Mouse (Mus musculus): ENCODE results near the gene Col24a1. TPM values are rescaled to one million over a fixed set of nuclear protein-coding genes. Genes with fewer than 3 reads are reported as not detected.

The Col24a1 gene
- total RNA-seq, 1 experiment from 2014 or later: 0.37 TPM

DNA sequence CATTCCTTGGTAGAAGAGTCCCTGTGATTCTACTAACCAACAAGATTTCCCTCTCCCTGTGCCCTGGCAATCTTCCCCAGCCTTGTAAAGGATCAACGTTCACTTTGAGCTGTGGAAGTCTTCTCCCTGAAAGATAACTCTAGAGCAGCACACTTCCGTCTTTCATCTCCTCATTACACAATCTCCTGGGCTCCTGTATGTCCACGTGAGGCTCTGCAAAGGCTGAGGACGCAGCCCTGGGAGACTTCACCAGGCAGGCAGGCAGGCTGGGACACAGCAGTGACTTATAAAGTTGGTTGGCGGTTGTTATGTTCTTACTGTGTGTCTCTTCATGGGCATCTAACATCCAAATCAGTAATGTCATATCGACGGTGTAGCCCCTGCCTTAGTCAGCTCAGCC, 170.1 kb downstream of the Col24a1 start:
- no peak for DNase-seq

DNA sequence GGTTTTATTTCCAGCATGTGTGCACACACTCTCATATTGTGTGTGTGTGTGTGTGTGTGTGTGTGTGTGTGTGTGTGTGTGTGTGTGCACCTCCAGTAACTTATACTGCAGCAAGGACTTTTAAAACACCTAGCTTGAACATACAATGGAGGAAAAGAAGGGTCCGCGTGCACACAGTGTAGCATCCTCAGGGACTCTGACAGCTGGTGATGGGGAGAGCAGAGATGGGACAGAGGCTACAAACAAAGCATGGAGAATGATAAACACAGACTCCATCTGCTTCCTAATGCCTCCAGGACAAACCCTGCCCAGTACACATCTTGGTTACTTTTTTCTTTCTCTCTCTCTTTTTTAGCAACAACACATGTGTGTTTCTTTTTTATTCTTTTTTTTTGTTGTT, 171.5 kb downstream of the Col24a1 start:
- no peak for DNase-seq

DNA sequence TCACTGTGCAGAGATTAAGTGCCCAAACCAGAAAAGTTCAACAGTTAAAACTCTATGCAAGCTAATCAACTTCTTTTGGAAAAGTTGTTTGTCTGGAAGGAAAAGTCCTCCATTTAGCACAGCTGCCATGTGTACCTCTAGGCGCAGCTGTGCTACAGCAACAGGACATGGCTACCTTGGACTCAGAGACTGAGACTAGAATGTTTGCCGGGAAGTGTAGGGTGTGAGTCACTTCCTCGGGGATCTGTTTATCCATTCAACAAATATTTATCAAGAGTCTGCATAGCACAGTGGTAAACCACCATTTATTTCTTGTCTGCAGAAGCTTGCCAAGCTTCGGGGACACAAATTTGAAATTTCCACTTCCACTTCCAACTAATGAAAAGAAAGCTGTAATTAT, 178.8 kb downstream of the Col24a1 start:
- DNase-seq: no peak

DNA sequence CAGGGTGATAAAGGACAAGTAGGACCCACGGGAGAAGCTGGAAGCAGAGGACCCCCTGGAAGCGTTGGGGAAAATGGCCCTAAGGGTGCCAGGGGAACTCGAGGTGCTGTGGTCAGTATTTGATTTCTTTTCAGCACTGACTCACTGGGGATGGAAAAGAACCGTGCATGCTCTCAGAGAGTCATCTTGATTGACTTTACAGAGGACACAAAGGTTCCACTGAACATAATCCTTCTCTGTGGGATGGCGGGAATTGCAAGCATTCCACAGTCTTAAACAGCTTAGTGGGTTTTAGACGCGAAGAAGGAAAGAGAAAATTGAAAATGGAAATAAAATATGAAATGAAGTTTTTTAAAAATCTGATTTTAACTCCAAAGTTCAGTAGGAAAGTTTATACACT, 181.9 kb downstream of the Col24a1 start:
- DNase-seq: no peak

DNA sequence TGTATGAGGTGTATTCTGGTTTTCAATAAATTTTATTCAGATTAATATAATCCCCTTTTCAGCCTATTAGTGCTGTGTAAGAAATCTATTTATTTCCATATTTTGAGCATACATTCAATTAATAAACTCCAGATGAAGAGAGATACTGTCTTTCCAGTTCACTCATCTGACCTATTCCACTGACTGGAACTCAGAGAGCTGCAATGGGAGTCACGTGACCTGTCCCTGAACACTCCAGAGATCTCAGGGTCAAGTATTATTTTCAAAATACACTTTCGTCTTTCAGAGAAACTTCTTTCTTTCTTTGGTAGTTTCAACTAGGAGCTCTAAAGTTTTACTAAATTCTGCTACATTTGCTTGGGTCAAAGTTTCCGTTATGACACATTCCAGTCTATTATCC, 184.4 kb downstream of the Col24a1 start:
- DNase-seq: no peak

DNA sequence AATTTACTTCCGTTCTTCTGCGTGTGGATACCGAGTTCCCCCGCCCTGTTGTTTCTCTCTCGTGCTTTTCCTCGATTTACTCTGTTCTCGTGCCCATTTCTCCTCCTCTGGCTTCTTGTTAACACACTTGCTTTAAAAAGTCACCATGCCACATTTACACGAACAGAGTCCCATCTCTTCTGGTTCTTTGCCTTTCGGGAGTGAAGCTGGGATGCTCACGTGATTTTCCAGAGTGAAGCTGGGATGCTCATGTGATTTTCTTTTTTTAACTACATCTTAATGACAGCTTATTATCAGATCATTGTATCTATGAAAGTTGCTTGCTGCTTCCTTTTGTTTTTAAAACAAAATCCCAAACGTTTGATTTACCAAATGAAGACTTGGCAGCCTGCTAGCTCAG, 184.8 kb downstream of the Col24a1 start:
- DNase-seq: no peak

DNA sequence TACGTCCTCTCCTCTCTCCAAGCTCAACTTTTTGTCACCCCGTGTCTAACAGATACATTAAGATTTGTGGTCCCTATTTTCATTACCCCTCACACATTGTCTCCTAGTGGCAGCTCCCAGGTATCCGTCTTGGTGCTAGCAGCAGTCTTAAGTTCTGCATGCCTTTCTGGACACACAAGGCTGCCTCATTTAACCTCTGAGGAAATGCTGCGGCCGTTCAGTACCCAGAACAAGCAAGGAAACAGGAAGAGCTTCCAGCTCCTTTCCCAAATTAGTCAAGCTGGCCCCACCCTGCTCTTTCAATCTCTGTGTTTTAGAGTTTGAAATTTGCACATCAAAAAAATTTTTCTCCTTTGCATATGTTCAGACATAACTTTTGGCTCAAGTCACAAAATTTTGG, 186.2 kb downstream of the Col24a1 start:
- no peak for DNase-seq

DNA sequence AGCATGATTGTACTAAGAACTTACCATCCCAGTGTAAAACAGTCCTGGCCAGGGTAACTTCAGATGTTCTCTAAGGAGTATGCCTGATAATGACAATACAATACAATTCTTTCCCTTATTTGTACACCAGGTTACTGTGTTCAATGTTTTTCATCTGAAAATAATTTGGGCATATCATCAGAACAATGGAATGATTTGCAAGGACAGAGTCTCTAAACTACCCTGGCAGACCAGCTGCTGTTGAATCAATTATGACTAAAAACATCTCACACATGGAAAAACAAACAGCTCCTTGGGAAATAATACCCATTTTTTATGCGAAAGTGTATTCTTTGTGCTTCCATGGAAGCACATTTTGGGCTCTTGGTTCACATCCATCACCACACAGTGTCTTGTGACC, 198.0 kb downstream of the Col24a1 start:
- no peak for DNase-seq

DNA sequence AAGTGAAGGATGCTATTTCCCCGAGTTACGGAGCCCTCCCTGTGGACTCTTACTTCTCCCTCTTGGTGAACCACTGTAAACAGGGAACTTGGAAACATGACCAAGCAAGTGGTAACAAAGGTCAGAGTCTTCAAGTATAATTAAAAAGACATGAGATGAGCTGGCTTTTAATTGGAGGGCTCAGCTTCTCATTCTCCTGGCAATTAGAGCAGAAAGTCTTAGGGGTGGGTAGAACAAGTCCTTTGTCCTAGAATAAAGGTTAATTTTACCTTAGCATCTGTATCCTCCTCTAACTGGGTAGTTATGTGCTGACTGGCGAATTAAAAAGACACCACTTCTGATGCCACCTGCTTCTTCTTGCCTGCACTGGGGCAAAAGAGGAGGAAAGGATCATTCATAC, 199.1 kb downstream of the Col24a1 start:
- no peak for DNase-seq

DNA sequence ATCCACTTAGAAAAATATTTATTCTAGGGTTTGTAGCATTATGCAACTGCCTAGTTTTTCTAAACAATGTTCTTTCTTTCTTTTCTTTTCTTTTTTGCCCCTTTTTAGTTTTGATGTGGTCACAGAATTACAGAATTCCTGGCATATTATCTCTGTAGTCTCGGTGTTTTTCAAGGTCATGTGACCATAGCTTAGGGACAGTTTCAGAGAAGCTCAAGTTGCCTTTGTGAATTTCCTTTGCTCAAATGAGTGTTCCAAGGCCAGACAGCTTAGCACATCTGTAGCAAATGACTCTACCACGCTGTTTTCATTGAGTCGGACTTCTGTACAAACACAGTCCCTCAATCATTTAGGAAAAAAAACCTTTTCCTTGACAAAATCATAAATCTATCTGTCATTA, 205.9 kb downstream of the Col24a1 start:
- DNase-seq: no peak

DNA sequence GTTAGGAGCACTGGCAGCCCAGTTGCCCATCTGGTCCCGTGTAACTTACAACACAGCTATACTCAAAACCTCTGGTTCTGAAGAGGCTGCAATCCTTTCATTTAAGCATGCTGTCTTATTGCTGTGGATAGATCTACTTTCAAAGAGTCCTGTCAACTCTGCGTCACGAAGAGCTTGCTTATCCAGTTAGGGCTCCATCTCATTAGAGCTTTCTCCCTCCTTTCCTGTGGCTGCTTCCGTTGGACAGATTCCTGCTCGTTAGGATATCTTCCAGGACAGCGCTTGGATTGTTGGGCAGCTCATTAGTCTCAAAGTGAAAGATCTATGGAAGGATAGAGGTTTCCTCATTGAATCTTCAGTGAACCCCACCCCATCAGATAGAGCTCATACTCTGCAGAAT, 206.6 kb downstream of the Col24a1 start:
- no peak for DNase-seq

DNA sequence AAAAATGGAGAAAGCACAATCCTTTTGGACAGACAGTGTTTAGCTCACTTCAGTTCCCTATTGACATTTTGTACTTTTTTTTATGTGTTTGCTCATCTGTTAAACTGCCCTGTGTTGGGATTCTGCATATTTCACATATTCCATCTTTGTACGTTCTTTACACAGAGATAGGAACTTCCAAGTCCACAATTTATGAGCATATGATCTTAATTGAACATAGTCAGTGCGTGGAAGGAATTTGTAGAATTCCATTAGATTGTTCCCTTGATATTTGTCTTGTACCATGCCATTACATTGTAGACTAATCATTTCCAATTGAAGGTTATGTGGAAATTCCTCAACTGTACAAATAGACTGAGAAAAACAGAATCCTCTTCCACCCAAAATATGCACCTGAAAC, 212.6 kb downstream of the Col24a1 start:
- DNase-seq: no peak

DNA sequence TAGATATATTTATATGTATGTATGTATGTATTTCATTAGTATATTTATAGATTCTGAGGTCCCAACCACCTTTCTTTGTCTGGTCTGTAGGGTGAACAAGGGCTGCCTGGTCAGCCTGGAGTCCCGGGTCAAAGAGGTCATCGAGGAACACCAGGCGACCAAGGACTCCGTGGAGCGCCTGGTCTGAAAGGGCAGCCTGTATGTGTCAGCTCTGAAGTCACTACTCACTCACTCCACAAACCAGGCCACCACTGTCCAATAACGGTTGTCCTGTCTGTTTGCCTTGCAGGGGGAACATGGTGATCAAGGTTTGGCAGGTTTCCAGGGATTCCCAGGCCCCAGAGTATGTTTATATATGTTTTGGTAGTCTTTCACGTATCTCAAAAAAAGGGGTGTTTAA, 216.3 kb downstream of the Col24a1 start:
- DNase-seq: no peak

DNA sequence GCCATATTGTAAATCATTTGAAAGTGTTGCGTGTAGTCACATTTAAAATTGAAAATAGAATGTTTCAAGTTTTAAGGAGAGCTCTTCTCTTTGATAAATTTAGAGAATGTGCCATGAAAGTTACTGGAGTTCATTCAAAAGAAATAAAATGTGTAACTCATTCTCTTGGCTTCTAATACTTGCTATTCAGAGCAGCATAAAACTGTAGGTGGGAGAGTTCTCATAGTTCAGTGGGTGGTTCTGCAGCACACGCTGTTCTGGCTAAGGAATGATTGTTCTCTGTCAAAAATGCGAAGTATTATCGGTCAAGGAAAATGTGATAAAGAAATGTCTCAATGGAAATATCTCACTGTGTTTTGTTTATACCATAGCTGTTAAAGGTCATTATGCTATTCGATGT, 221.9 kb downstream of the Col24a1 start:
- no peak for DNase-seq

DNA sequence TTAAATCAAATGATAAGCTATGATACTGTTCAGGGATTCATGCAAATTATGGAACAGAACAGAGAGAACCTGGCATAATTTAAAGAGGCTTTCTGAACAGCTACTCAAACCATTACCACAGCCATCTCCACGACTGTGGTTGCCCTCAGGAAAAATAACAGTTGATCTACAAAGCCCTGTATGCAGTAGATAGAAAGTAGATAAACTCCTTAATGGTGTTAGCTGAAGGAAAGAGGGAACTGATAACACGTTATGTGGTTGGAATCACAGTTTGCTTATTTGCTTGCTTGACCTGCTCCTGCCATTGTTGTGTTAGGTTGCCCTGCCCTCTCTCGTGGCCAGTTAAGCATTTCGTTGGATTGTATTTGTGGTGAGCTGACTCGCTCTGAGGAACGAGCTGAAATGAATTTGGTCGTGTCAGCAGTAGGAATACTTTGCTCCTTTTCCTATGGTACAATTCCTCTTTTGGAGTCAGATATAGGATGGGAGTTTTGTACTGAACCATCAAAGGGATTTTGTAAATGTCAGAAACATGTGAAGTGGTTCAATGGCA, 229.3 kb downstream of the Col24a1 start:
- DNase-seq: no peak

DNA sequence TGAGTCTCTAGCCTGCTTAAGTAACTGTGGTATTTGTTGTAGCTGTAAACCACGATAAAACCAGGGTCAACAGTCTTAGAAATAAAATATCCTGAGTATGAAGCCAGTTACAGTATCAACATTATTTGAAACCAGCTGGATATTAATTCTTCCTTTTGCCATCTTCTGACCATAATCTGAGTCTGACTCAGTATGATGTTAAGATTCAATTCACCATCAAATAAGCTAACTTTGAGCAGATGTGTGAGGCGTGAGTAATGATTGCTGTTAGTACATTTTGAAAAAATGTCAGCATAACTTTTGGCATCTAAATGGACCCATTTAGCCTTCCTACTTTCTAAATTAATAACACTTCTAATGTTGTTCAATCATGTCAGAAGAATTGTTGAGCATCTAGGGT, 230.0 kb downstream of the Col24a1 start:
- DNase-seq: no peak

DNA sequence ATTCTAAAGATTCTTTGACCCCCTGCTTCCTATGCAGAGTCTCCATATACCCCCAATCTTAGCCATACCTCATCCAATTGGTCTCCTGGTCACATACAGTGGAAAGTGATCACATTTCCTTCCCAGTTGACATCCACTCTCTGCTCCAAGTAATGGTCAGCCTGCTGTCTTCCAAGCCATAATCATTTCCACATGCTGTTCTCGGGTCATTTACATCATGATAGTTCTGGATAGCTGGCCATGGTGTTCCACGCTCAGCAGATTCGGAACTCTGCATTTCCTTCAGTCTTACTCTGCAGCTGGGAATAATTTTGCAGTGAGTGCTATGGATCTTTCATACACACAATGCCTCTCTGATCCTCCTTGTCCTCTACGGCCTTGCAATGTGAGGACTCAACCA, 233.0 kb downstream of the Col24a1 start:
- DNase-seq: no peak

DNA sequence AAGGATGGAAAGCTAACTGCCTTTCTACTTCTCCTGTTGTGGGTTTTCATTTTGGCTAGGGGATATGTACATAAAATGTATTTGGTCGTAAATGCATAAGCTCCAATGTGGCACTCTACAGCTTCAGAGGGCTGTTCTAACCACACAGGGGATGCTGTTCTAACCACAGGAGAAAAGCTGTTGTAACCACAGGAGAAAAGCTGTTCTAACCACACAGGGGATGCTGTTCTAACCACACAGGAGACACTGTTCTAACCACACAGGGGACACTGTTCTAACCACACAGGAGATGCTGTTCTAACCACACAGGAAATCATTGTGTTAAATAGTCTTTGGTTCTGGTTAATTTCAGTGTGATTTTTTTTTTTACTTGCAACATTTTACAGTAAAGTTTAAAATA, 245.6 kb downstream of the Col24a1 start:
- no peak for DNase-seq

DNA sequence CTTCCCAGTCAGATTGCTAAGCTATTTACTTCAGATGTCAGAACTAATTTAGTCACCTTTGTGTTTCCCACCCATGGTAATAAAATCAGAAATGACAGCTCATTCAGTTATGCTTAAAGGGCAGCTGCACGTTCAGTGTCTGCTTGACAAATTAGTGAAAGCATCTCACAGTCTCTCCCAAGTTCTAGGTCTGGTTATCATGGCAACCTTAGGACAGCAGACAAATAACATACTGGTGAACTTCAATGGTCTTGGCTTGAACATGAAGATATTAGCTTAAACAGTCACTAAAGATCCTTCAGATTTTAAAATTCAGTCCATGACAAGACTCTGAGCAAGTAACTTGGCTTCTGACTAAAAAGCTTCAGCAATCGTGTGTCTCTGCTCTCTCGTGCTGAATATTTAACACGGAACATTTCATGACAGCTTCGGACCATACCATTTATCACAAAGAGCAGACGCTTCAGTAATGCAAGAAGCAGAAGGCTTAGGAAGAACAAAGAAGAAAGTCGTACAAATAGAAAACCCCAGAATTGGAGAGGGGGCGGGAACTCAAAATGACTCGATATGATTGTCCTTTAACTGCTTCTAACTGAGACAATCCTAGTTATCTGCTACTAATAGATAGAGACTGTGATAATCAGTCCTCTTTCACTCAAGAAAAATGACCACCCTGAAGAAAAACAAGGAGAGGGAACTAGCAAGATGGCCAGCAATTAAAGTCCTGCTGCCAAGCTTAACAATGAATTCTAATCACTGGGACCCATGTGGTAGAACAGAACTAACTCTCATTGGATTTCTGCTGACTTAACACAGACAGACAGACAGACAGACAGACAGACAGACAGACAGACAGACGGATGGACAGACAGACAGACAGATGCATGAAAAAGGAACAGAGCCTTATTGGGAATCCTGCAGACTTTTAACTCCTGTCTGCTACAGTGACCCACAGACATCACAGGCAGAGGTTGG, 256.5 kb downstream of the Col24a1 start:
- DNase-seq: no peak

DNA sequence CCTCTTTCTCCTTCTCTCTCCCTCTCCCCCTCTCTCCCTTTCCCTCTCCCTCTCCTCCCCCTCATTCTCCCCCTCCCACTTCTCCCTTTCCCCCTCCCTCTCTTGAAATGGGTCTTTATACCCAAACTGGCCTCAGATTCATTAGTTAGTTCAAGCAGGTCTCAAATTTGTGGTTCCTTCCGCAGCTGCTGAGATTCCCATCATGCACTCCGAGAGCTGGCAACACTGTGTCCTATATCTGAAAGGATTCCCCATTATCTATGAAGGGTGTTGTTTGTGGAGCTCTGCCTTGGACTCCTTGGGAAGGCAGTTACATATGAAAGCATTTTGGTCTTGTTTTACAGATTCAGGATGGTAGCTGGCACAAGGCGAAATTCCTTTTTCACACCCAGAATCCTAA, 257.9 kb downstream of the Col24a1 start:
- DNase-seq: no peak

DNA sequence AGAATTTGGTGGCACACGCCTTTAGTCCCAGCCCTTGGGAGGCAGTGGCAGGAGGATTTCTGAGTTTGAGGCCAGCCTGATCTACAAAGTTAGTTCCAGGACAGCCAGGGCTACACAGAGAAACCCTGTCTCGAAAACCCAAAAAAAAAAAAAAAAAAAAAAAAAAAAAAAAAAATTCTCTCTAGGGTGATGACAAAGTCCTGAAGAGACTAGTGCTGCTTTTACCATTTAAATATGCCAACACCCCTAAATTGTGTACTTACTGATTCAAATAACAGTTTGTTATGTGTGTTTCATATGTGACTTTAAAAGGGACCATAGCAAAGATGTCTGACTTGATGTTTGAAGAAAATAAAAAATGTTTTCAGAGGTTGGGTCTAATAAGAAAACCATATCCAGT, 262.1 kb downstream of the Col24a1 start:
- no peak for DNase-seq

DNA sequence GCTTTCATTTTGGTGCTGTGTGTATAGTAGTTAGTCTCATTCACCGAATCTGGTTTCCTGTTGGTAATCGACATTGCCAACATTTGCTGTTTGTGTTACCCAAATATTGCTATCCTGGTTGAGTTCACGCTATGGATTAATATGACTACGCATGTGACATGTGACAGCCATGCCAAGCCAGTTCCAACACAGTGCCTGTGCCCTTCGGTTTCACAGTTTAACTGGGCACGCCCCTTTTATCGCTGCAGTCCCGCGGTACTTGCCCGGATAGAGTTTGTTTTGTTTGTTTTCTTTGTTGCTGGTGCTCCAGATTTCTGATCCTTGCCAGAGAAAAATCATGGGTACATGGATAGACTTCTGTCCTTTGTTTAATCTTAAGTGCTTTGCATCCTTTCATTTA, 263.9 kb downstream of the Col24a1 start:
- DNase-seq: no peak

DNA sequence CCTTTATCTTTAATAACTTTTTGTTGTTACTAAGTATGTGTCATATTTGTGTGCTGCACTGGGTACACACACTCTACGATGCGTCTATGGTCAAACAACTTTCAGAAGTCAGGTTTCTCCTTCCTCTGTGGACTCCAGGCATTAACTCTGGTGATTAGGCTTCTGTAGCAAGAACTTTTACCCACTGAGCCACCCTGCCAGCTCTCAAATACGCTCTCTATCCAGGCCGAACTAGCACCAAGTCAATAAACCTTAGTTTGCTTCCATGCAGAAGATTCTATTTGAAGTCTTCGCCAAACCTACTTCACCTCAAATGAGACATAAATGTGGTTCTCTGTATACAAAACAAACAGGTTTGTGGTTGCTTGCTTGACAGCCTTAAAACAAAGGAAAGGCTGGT, 267.4 kb downstream of the Col24a1 start:
- DNase-seq: no peak

DNA sequence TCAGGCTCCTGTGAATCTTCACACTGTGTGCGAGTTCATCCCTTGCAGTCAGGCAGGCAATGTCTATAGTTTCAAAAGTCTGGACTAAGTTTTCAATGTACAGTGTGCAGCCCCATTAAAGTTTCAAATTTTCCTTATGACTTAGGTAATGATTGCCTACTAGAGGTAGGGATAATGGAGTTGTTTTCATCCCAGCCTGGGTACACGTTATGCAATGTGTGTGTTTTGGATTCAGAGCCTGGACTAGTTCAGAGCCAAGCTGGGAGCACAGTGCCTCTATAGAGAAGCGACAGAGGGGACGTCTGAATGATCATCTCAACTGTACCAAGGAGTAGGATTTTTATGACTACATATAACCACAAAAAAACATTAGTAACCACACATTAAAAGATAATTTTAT, 267.8 kb downstream of the Col24a1 start:
- no peak for DNase-seq
